Mouse (Mus musculus) kidney, adult 2 months (tissue): ENCODE measurements at regions not wholly inside any gene's neighbourhood (a gene's known extent, or its start where the extent isn't known, plus 50 kb on each side); places are given as distances from the start of the nearest gene placed in this dataset.

Source experiments
- CTCF ChIP-seq: fragments of 200-500 bp; conservative IDR thresholded peaks from 2 replicates; pipeline ENCODE4 v1.5.1; 2011; ENCODE audit warnings: low read depth, mild to moderate bottlenecking, control low read depth, low read length, moderate library complexity, mixed read lengths; ENCODE audit not compliant: insufficient read depth, insufficient read length
- POLR2A ChIP-seq: fragments of 200-500 bp; IDR thresholded peaks from one replicate; pipeline ENCODE4 v1.6.1; 2011; ENCODE audit warnings: low read depth, low read length, control low read depth

- TF ChIP-seq CTCF: no peak
- TF ChIP-seq POLR2A: no peak
These were observed 928.3 kb upstream of the Cdh6 start for GRCm38 (mm10) chr15:14101757-14102156.
